Mouse (Mus musculus) brown adipose tissue, adult 24 weeks (tissue): ENCODE measurements around the gene Spag6. TPM values are rescaled to one million over a fixed set of nuclear protein-coding genes. Genes with fewer than 3 reads are reported as not detected.
A peak's percentile ranks its signal among the peaks of the same experiment; 100 is the strongest.

Experiments used
- H3K27ac ChIP-seq: fragments of 200-500 bp; replicated peaks from 2 replicates; pipeline ENCODE4 v1.5.1; 2012; ENCODE audit warnings: low read depth, mild to moderate bottlenecking, low read length
- H3K4me1 ChIP-seq: fragments of 200-500 bp; 2 replicates; pipeline ENCODE4 v1.6.1; 2012; ENCODE audit warnings: low read length, mixed read lengths; ENCODE audit not compliant: control insufficient read depth, insufficient read depth, insufficient read length
- H3K4me3 ChIP-seq: fragments of 200-500 bp; 2 replicates; pipeline ENCODE4 v1.5.1; 2012; ENCODE audit warnings: low read depth, mild to moderate bottlenecking, low read length, moderate library complexity; ENCODE audit not compliant: insufficient read depth
- polyA plus RNA-seq: library from polyadenylated mRNA; stranded (reverse); fragments of >200 nt; gene quantifications from 2 replicates; pipeline ENCODE4 v1.2.4, GENCODE M21; 2012; ENCODE audit not compliant: missing spikeins, insufficient read depth, insufficient read length

Gene Spag6
- polyA plus RNA-seq, 1 experiment = not detected

GRCm38 (mm10) chr2:18694611-18694950 lies 749 bp downstream of the Spag6 start:
- Histone ChIP-seq H3K4me3 (peak overlapping the region; percentile 99), H3K27ac (no peak overlapping the region), H3K4me1 (no peaks in the 10 kb centered on the region)

GRCm38 (mm10) chr2:18695163-18695562 lies 1.3 kb downstream of the Spag6 start:
- H3K27ac ChIP-seq = no peak overlapping the region
- no peak overlapping the region for H3K4me3 ChIP-seq
- H3K4me1 ChIP-seq = no peaks in the 10 kb centered on the region

DNA sequence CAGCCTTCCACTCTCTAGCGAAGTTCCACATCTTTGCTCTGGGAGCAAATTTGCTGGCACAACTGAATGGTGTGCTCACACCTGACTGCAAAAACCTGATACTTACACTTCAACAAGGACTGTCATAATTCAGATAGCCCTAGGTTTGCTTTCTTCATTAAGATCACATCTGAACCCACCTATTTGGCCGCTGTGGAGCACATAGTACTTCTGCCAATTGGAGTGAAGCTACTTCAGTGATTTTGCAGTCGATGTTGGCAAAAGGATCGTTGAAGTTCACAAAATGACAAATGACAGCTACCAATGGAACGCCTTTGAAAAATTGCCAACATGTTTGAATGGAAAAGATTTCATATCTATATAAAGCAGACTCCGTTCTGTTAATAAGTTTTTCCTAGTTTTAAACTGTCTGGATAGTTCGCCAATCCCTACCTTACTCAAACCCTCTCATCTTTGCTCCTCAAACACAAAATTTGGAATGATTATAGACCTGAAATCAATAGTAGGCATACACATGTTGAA lies 1.9 kb downstream of the Spag6 start:
- H3K27ac ChIP-seq = no peak overlapping the region
- no peak overlapping the region for H3K4me3 ChIP-seq
- H3K4me1 ChIP-seq = no peaks in the 10 kb centered on the region

DNA sequence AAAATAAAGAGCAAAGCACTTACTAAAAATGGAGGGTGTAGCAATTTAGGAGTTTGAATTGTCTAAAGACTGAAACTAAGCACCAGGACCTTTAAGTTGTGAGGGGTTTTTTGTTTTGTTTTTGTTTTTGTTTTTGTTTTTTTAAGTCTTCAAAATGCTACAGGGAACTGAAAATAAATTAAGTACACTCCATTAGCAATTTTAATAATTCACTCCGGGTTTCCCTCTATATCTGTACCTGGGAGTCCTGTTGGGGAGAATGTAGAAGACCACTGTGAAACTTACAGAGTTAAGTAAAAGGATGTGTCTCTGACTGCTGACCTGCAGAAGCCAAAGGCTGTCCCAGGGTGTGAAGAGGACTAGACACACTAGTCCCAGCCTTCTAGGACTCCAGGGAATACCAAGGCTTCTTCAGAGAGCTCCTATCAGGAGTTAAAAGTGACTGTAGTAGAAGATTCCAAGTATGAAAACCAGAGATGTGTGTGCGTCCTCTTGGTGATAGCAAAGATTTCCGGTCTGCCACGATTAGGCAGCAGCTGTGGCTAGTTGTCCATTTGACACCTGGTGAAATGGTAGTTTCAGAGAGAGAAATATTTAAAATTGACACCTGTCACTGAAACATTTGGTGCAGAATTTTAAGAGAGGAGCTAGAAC lies 3.9 kb downstream of the Spag6 start:
- Histone ChIP-seq H3K27ac (no peak overlapping the region), H3K4me1 (no peaks in the 10 kb centered on the region), H3K4me3 (no peak overlapping the region)

- Histone ChIP-seq H3K27ac (no peak overlapping the region), H3K4me1 (no peaks in the 10 kb centered on the region)
These were observed 5.0 kb downstream of the Spag6 start for GRCm38 (mm10) chr2:18698663-18699385.

GRCm38 (mm10) chr2:18699401-18699990 lies 5.7 kb downstream of the Spag6 start:
- no peak overlapping the region for H3K4me3 ChIP-seq
- no peak overlapping the region for H3K27ac ChIP-seq
- no peaks in the 10 kb centered on the region for H3K4me1 ChIP-seq

More at GRCm38 (mm10) chr2:18698663-18699385, 5.0 kb downstream of the Spag6 start:
- H3K4me3 ChIP-seq = 0 out of 2 replicates have a peak overlapping the region, but pooled peaks have one; percentile 8

- Histone ChIP-seq H3K27ac (no peak overlapping the region), H3K4me3 (no peak overlapping the region), H3K4me1 (no peaks in the 10 kb centered on the region)
These were observed 16.5 kb downstream of the Spag6 start for GRCm38 (mm10) chr2:18710356-18710755.

- no peak overlapping the region for H3K4me3 ChIP-seq
- no peaks in the 10 kb centered on the region for H3K4me1 ChIP-seq
- H3K27ac ChIP-seq = no peak overlapping the region
These were observed 19.2 kb downstream of the Spag6 start for GRCm38 (mm10) chr2:18713071-18713470.

- H3K4me1 ChIP-seq = no peaks in the 10 kb centered on the region
These were observed 20.5 kb downstream of the Spag6 start for GRCm38 (mm10) chr2:18714337-18714736.

GRCm38 (mm10) chr2:18718521-18718920 lies 24.7 kb downstream of the Spag6 start:
- Histone ChIP-seq H3K4me1 (no peaks in the 10 kb centered on the region), H3K4me3 (no peak overlapping the region), H3K27ac (no peak overlapping the region)

More at GRCm38 (mm10) chr2:18714337-18714736, 20.5 kb downstream of the Spag6 start:
- Histone ChIP-seq H3K27ac (no peak overlapping the region), H3K4me3 (no peak overlapping the region)

GRCm38 (mm10) chr2:18722208-18722830 lies 28.5 kb downstream of the Spag6 start:
- no peak overlapping the region for H3K27ac ChIP-seq
- no peaks in the 10 kb centered on the region for H3K4me1 ChIP-seq
- H3K4me3 ChIP-seq = no peak overlapping the region

GRCm38 (mm10) chr2:18724462-18724861 lies 30.6 kb downstream of the Spag6 start:
- H3K27ac ChIP-seq = no peak overlapping the region
- H3K4me1 ChIP-seq = no peaks in the 10 kb centered on the region
- no peak overlapping the region for H3K4me3 ChIP-seq

- Histone ChIP-seq H3K4me1 (no peaks in the 10 kb centered on the region), H3K4me3 (no peak overlapping the region), H3K27ac (no peak overlapping the region)
These were observed 32.0 kb downstream of the Spag6 start for GRCm38 (mm10) chr2:18725880-18726279.

DNA sequence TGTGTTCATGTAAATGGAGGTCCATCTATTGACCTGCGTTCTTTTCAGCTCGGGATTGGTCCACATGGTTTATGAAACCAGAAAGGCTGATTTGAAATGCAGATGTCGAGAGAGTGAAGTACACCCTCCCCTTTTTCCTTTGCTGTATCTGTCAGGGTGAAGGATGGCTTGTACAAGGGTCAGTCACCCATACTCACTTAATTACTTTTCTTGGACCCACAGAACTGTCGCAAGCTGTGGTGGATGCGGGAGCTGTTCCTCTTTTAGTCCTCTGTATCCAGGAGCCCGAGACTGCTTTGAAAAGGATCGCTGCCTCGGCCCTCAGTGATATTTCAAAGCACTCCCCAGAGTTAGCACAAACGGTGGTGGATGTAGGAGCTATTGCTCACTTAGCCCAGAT lies 37.9 kb downstream of the Spag6 start:
- Histone ChIP-seq H3K4me3 (no peak overlapping the region), H3K4me1 (no peaks in the 10 kb centered on the region), H3K27ac (no peak overlapping the region)

GRCm38 (mm10) chr2:18734394-18735127 lies 40.7 kb downstream of the Spag6 start:
- Histone ChIP-seq H3K4me3 (no peak overlapping the region), H3K27ac (no peak overlapping the region), H3K4me1 (no peaks in the 10 kb centered on the region)
